Mouse (Mus musculus): ENCODE data around the gene Stap1. TPM values are rescaled to one million over a fixed set of nuclear protein-coding genes. Genes with fewer than 3 reads are reported as not detected.

Gene Stap1
- polyA plus RNA-seq (2015; fragmentation: Nextera tagmentation; extraction: Ambion mirVana): 7.8 and 12.0 TPM in 2 replicates

GRCm38 (mm10) chr5:86071538-86071937 lies at the start of gene Stap1:
Gene Stap1 (plus strand): TSS chr5:86071746.

GRCm38 (mm10) chr5:86065101-86065875 lies 6.3 kb upstream of the Stap1 start, which contains the start of gene Cenpc1:
Gene Cenpc1 (minus strand): TSS chr5:86065583.

Other genes starting within 250 kb of the Stap1 start
- gene Cenpc1, start 6.2 kb upstream of the Stap1 start, polyA plus RNA-seq (2015; fragmentation: Nextera tagmentation; extraction: Ambion mirVana): 21.7 and 22.6 TPM in 2 replicates
- gene Uba6, start 101.1 kb downstream of the Stap1 start, polyA plus RNA-seq (2015; fragmentation: Nextera tagmentation; extraction: Ambion mirVana): 4.3 and 4.6 TPM in 2 replicates
- gene Gnrhr, start 126.2 kb downstream of the Stap1 start, polyA plus RNA-seq (2015; fragmentation: Nextera tagmentation; extraction: Ambion mirVana): not detected in 2 replicates
- gene Tmprss11c, start 217.6 kb downstream of the Stap1 start, polyA plus RNA-seq (2015; fragmentation: Nextera tagmentation; extraction: Ambion mirVana): not detected in 2 replicates